In genomic region chr19:42129509-42130293, GRCm38 (mm10) we compare ENCODE assay signal across 8 mouse cellular contexts. TPM values are rescaled to one million over a fixed set of nuclear protein-coding genes. Genes with fewer than 3 reads are reported as not detected.
A peak's percentile ranks its signal among the peaks of the same experiment; 100 is the strongest.
DNase-seq lines count a peak whose midpoint lies in the region; ATAC-seq and TF ChIP-seq lines count a peak whose summit lies in the region.

No protein-coding gene starts in this region.

- H3K4me1 ChIP-seq in hindbrain, embryonic 12.5 days: peaks cover 19% of the 10 kb centered on the region
- peaks cover 6% of the 10 kb centered on the region for H3K4me1 ChIP-seq in midbrain, embryonic 11.5 days (ENCODE audit: control insufficient read depth, insufficient read depth, low read length)

- peak overlapping the region; percentile 94 for H3K4me2 ChIP-seq in hindbrain, embryonic 12.5 days (replicated peaks)
- H3K4me2 ChIP-seq in midbrain, embryonic 11.5 days: peak overlapping the region; percentile 96

- peaks cover 8% of the 10 kb centered on the region; the same call in 1 of the 2 replicates for H3K27me3 ChIP-seq in hindbrain, embryonic 12.5 days
- H3K27me3 ChIP-seq in midbrain, embryonic 11.5 days (ENCODE audit: control insufficient read depth, insufficient read depth, low read length): peaks cover 3% of the 10 kb centered on the region; the same call in 1 of the 2 replicates

- no peak for DNase-seq in left cerebral cortex, adult 2 months (ENCODE audit: extremely low spot score in 1 of 2, low spot score in 2 of 2)
- no peak for DNase-seq in left cerebral cortex, postnatal 36 days (ENCODE audit: low spot score in 2 of 2)
- peak; percentile 46 for DNase-seq in c-Kit-positive CD71-negative TER-119-negative erythroid progenitor cells, embryonic 14.5 days (ENCODE audit: low read depth)
- no peak for DNase-seq in midbrain, embryonic 11.5 days (ENCODE audit: low spot score, missing footprints)
- no peak for DNase-seq in layer of hippocampus, adult 8-10 months (ENCODE audit: low spot score in 2 of 2)
- DNase-seq in spleen, postnatal 36 days (ENCODE audit: low spot score in 2 of 2): no peak
- no peak for DNase-seq in ovary, postnatal 14 days (ENCODE audit: low spot score)

- 16% methylated on average over 14 of the region's 14 CpGs for WGBS in hindbrain, embryonic 12.5 days
- WGBS in midbrain, embryonic 11.5 days: 28% methylated on average over 14 of the region's 14 CpGs

- H3K9ac ChIP-seq in hindbrain, embryonic 12.5 days: 0 out of 2 replicates have a peak overlapping the region, but pooled peaks have one; percentile 65
- H3K9ac ChIP-seq in midbrain, embryonic 11.5 days (ENCODE audit: low read length): no peak overlapping the region; the same call in 1 of the 2 replicates

- ATAC-seq in hindbrain, embryonic 12.5 days (ENCODE audit: low FRiP score): no peak
- peak; percentile 15; the same call in 1 of the 2 replicates for ATAC-seq in midbrain, embryonic 11.5 days (ENCODE audit: low FRiP score)

- peak overlapping the region; percentile 96 for H3K27ac ChIP-seq in left cerebral cortex, adult 2 months
- H3K27ac ChIP-seq in hindbrain, embryonic 12.5 days: peak overlapping the region; percentile 66
- no peak overlapping the region for H3K27ac ChIP-seq in midbrain, embryonic 11.5 days (ENCODE audit: low read depth, low read length)

- H3K36me3 ChIP-seq in hindbrain, embryonic 12.5 days: no peaks in the 10 kb centered on the region
- H3K36me3 ChIP-seq in midbrain, embryonic 11.5 days (ENCODE audit: control insufficient read depth, insufficient read depth, low read length): no peaks in the 10 kb centered on the region

- intact Hi-C loops in left cerebral cortex, adult 2 months (cut with DNase I): loop anchor here (2.0 kb wide), 2 partner anchors 15 to 39 kb away; partner anchors contain the start of gene Pi4k2a
- intact Hi-C loops in left cerebral cortex, postnatal 36 days (cut with DNase I): no loop called here

- H3K4me3 ChIP-seq in left cerebral cortex, adult 2 months: peak overlapping the region; percentile 70
- peak overlapping the region; percentile 56 for H3K4me3 ChIP-seq in hindbrain, embryonic 12.5 days
- H3K4me3 ChIP-seq in midbrain, embryonic 11.5 days (ENCODE audit: low read depth, low read length): peak overlapping the region; percentile 54

- TF ChIP-seq CTCF in left cerebral cortex, adult 2 months (IDR thresholded peaks at IDR 0.05): no peak

- H3K9me3 ChIP-seq in hindbrain, embryonic 12.5 days (replicated peaks): no peaks in the 10 kb centered on the region
- no peaks in the 10 kb centered on the region for H3K9me3 ChIP-seq in midbrain, embryonic 11.5 days (ENCODE audit: control insufficient read depth, low read length)

RNA-seq across cellular contexts. Expression of gene Avpi1, which starts 0.8 kb away (rescaled TPM):
- total RNA-seq in left cerebral cortex, adult 2 months (2021): 10 to 100 TPM; 27.6 to 30.9 TPM
- 10 to 100 TPM; 29.3 to 40.2 TPM for total RNA-seq in left cerebral cortex, postnatal 36 days (2021)
- 11.8 and 13.5 TPM in 2 replicates for polyA plus RNA-seq in hindbrain, embryonic 12.5 days (2016; fragmentation: Nextera tagmentation; extraction: Ambion mirVana)
- polyA plus RNA-seq in midbrain, embryonic 11.5 days (2014; fragmentation: Nextera tagmentation; extraction: Ambion mirVana): 11.1 and 12.9 TPM in 2 replicates
- total RNA-seq in layer of hippocampus, adult 8-10 months (2022): 10 to 100 TPM; 18.1 to 24.6 (median 21.4) TPM

RNA-seq across cellular contexts. Expression of gene Marveld1, which starts 17.5 kb away (rescaled TPM):
- total RNA-seq in left cerebral cortex, adult 2 months (2021): 10 to 100 TPM in 1 of 2 experiments, 1 to 10 TPM in 1; 8.0 to 10.6 TPM
- total RNA-seq in left cerebral cortex, postnatal 36 days (2021): 1 to 10 TPM; 9.5 to 9.8 TPM
- polyA plus RNA-seq in hindbrain, embryonic 12.5 days (2016; fragmentation: Nextera tagmentation; extraction: Ambion mirVana): 9.7 and 11.6 TPM in 2 replicates
- 5.3 and 5.9 TPM in 2 replicates for polyA plus RNA-seq in midbrain, embryonic 11.5 days (2014; fragmentation: Nextera tagmentation; extraction: Ambion mirVana)
- 1 to 10 TPM; 6.6 to 9.8 (median 8.4) TPM for total RNA-seq in layer of hippocampus, adult 8-10 months (2022)

RNA-seq across cellular contexts. Expression of gene Zfyve27, which starts 34.0 kb away (rescaled TPM):
- 100 to 1,000 TPM in 1 of 2 experiments, 10 to 100 TPM in 1; 87.7 to 107 TPM for total RNA-seq in left cerebral cortex, adult 2 months (2021)
- total RNA-seq in left cerebral cortex, postnatal 36 days (2021): 10 to 100 TPM; 78.8 to 94.5 TPM
- 53.6 and 55.2 TPM in 2 replicates for polyA plus RNA-seq in hindbrain, embryonic 12.5 days (2016; fragmentation: Nextera tagmentation; extraction: Ambion mirVana)
- 15.6 and 16.2 TPM in 2 replicates for polyA plus RNA-seq in midbrain, embryonic 11.5 days (2014; fragmentation: Nextera tagmentation; extraction: Ambion mirVana)
- 100 to 1,000 TPM in 2 of 4 experiments, 10 to 100 TPM in 2; 79.7 to 113 (median 98.0) TPM for total RNA-seq in layer of hippocampus, adult 8-10 months (2022)

RNA-seq across cellular contexts. Expression of gene Pi4k2a, which starts 39.4 kb away (rescaled TPM):
- 10 to 100 TPM; 65.6 to 67.3 TPM for total RNA-seq in left cerebral cortex, adult 2 months (2021)
- 10 to 100 TPM; 63.6 to 72.2 TPM for total RNA-seq in left cerebral cortex, postnatal 36 days (2021)
- polyA plus RNA-seq in hindbrain, embryonic 12.5 days (2016; fragmentation: Nextera tagmentation; extraction: Ambion mirVana): 35.3 and 39.4 TPM in 2 replicates
- 19.9 and 22.1 TPM in 2 replicates for polyA plus RNA-seq in midbrain, embryonic 11.5 days (2014; fragmentation: Nextera tagmentation; extraction: Ambion mirVana)
- total RNA-seq in layer of hippocampus, adult 8-10 months (2022): 10 to 100 TPM; 64.8 to 71.3 (median 69.0) TPM

RNA-seq across cellular contexts. Expression of gene Morn4, which starts 43.5 kb away (rescaled TPM):
- total RNA-seq in left cerebral cortex, adult 2 months (2021): 10 to 100 TPM; 64.0 to 66.2 TPM
- total RNA-seq in left cerebral cortex, postnatal 36 days (2021): 10 to 100 TPM; 67.8 to 75.3 TPM
- polyA plus RNA-seq in hindbrain, embryonic 12.5 days (2016; fragmentation: Nextera tagmentation; extraction: Ambion mirVana): 81.4 and 83.5 TPM in 2 replicates
- 65.1 and 65.6 TPM in 2 replicates for polyA plus RNA-seq in midbrain, embryonic 11.5 days (2014; fragmentation: Nextera tagmentation; extraction: Ambion mirVana)
- total RNA-seq in layer of hippocampus, adult 8-10 months (2022): 10 to 100 TPM; 59.1 to 70.6 (median 64.3) TPM
